Mouse (Mus musculus) liver, adult (tissue): ENCODE results near the gene Dusp19.
A peak's percentile ranks its signal among the peaks of the same experiment; 100 is the strongest.

Experiments
- GATA4 ChIP-seq: IDR thresholded peaks from 2 replicates; pipeline ENCODE4 v1.6.1; 2014; ENCODE audit warnings: mild to moderate bottlenecking, low read length; ENCODE audit not compliant: insufficient replicate concordance

The Dusp19 gene

GRCm38 (mm10) chr2:80616854-80617737 is at the start of gene Dusp19, which contains the start of gene Nup35:
TSS of gene Dusp19 (plus strand) at chr2:80617045.
TSS of gene Nup35 (plus strand) at chr2:80617236.
- no peak for TF ChIP-seq GATA4

- TF ChIP-seq GATA4 = no peak
Measured at GRCm38 (mm10) chr2:80567411-80567810, 49.4 kb upstream of the Dusp19 start.

GRCm38 (mm10) chr2:80570656-80571055 is 46.2 kb upstream of the Dusp19 start:
- TF ChIP-seq GATA4 = no peak

GRCm38 (mm10) chr2:80577286-80577685 is 39.6 kb upstream of the Dusp19 start:
- no peak for TF ChIP-seq GATA4

GRCm38 (mm10) chr2:80579253-80579891 is 37.5 kb upstream of the Dusp19 start:
- no peak for TF ChIP-seq GATA4

GRCm38 (mm10) chr2:80580311-80580961 is 36.4 kb upstream of the Dusp19 start:
- TF ChIP-seq GATA4 = no peak

- peak; percentile 80; the same call in 1 of the 2 replicates for TF ChIP-seq GATA4
Measured at GRCm38 (mm10) chr2:80581043-80581711, 35.7 kb upstream of the Dusp19 start, which contains the start of gene Nckap1. TSS of gene Nckap1 (minus strand) at chr2:80581380.

- no peak for TF ChIP-seq GATA4
Measured at GRCm38 (mm10) chr2:80582356-80582755, 34.5 kb upstream of the Dusp19 start.

- no peak for TF ChIP-seq GATA4
Measured at GRCm38 (mm10) chr2:80594215-80594918, 22.5 kb upstream of the Dusp19 start.

- TF ChIP-seq GATA4 = no peak
Measured at GRCm38 (mm10) chr2:80596960-80597359, 19.9 kb upstream of the Dusp19 start.

- no peak for TF ChIP-seq GATA4
Measured at GRCm38 (mm10) chr2:80599850-80600249, 17.0 kb upstream of the Dusp19 start.

GRCm38 (mm10) chr2:80600611-80601010 is 16.2 kb upstream of the Dusp19 start:
- TF ChIP-seq GATA4 = no peak

- TF ChIP-seq GATA4 = no peak
Measured at GRCm38 (mm10) chr2:80602756-80603155, 14.1 kb upstream of the Dusp19 start.

GRCm38 (mm10) chr2:80603771-80604426 is 12.9 kb upstream of the Dusp19 start:
- no peak for TF ChIP-seq GATA4
